Mouse (Mus musculus) mesoderm, embryonic 11.5 days (tissue): ENCODE data around the gene 4930402H24Rik.

Experiments
- DNase-seq: peaks from one replicate; pipeline ENCODE4 v3.0.0-alpha.2; 2012; ENCODE audit warnings: low read depth, low spot score

The 4930402H24Rik gene

GRCm38 (mm10) chr2:130905751-130906583 lies at the start of gene 4930402H24Rik, which contains the start of gene Atrn:
TSS of gene 4930402H24Rik (minus strand) at chr2:130906406.
TSS of gene Atrn (plus strand) at chr2:130906495.
- peak; percentile 92 for DNase-seq

DNA sequence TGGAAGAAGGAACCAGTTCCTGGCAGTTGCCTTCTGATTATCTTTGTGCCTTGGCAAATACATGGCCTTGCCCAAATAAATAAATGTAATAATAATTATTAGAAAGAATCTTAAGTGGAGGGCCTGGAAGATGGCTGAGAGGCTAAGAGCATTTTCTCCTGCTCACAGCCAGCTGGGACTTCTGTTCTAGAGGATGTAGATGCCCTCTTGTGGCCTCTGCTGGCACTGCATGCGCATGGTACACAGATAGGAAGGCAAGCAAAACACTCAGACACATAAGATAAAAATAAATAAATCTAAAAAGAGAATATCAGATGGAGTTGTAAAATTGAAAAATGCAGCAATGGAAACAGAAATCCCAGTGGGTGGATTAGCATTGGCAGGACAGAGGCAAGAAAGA lies 44.3 kb upstream of the 4930402H24Rik start:
- DNase-seq, result peak; percentile 83

DNA sequence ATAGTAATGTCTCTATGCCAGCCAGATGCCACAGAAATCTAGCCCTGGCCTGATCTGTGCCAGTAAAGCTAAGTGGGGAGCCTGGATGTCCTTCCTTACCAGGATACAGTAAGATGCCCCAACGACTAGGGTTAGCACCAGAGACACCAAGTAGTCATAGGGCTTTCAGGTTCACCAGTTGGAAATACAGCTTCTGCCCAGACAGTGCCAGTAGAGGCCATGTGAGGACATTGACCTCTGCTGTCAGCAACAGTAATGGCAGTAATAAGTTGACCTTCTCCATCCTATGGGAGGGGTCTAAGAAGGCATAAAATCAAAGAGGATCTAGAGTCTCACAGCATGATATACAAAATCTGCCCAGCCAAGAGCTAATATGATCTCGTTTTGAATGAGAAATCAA lies 43.6 kb upstream of the 4930402H24Rik start:
- DNase-seq, result no peak

- DNase-seq, result no peak
Observed at GRCm38 (mm10) chr2:130932865-130933264, 26.7 kb upstream of the 4930402H24Rik start.

DNA sequence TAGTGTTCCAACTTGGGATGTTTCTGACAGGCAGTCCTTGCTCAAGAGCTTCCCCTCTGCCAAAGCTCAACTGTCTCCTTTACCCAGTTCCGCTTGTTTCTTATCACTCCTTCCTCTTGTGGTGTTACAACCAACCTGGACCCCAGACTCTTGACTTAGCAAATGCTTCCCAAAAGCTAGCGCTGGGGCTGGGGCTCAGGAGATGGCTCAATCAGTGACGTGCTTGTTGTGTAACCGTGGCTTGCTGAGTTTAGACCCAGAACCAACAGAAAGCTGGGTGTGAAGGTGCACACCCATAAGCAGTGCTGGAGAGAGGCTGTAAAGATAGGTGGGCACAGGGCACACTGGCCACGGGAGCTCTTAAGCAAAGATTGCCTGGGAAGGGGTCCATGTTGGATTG lies 23.8 kb upstream of the 4930402H24Rik start:
- no peak for DNase-seq

- no peak for DNase-seq
Observed at GRCm38 (mm10) chr2:130928530-130928929, 22.3 kb upstream of the 4930402H24Rik start.

DNA sequence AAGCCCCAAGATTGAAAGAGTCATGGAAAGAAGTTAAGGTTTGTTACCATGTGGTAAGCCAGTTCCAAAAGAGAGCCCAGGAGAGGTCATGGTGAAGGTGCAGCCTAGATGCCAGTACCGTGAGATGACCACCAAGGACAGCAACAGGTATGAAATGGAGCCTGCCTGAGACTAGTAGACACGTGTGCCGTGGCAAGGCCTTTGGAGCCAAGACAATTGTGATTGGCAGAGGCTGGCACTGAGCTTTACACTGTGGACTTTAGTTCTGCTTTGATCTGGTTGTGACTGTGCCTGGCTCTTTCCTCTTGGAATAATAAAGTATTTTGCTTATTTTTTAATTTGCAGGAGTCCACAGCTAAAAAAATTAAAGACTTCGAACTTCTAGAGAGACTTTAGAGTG lies 21.8 kb upstream of the 4930402H24Rik start:
- no peak for DNase-seq

DNA sequence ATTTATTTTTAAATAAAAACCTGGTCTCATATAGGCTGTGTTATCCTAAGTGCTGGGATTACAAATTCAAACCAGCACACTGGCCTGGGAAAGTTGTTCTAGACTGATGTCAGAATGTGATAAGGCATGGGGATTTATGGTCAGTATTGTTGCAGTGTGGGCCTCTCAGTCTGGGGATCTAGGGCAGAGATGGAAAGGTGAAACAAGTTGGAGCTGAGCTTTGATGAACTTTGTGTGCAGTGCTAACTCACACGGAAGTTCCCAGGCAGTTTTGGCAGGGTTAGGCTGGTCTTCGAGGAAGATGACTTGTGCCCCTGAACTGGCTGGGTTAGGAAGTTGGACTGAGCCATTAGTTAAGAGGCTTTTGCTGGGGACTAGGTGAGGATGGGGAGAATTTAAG lies 18.7 kb upstream of the 4930402H24Rik start:
- DNase-seq, result no peak

DNA sequence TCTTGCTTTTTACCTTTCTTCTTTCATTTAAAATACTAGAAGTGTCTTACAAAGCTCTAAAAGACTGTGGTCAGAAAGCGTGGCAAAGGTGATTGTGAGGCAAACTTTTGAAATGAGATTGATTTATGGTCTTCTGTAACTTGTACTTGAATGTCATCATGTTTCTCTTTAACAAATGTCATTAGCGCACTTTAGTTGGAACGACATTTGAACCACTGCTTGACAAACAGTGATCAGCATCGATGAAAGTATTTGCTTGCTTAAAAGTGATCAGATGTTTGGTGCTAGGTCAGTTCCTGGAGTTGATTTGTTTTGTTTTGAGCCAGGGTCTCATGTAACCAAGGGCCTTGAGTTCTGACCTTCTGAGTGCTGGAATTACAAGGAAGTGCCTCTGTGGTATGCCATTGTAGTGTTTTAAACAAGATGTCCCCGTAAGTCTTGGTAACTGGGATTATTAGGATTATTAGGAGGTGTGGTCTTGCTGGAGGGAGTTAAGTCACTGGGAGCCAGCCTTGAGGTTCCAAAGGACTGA lies 12.9 kb upstream of the 4930402H24Rik start:
- DNase-seq, result no peak

- no peak for DNase-seq
Observed at GRCm38 (mm10) chr2:130917686-130918085, 11.5 kb upstream of the 4930402H24Rik start.

DNA sequence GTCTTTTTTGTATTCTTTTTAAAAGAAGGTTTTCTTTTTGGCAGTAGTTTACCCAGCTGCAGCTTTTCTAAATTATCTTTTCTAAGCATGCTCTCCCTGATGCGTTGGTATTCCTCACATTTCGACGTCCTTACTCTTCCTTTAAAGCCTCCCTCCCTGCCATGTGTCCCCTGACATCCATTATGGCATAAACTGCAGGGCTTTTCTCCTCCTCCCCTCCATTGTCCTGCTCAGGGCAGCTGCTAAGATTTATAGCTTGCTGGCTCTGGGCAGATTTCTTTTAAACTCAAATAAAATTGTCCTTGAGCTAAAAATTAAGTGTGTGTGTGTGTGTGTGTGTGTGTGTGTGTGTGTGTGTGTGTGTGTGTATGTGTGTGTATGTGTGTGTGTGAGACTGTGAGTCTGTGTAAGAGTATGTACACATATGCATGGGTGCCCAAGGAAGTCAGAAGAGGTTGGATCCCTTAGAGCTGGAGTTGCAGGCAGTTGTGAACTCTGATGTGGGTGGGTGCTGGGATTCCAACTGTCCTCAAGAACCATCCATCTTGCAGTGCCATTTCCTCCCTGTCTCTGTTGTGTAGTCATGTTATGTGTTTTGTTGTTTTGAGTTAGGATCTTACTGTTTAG lies 10.4 kb upstream of the 4930402H24Rik start:
- peak; percentile 60 for DNase-seq

GRCm38 (mm10) chr2:130914873-130915272 lies 8.7 kb upstream of the 4930402H24Rik start:
- peak; percentile 42 for DNase-seq

GRCm38 (mm10) chr2:130911691-130912090 lies 5.5 kb upstream of the 4930402H24Rik start:
- DNase-seq, result no peak

- DNase-seq, result no peak
Observed at GRCm38 (mm10) chr2:130906584-130907315, 544 bp upstream of the 4930402H24Rik start.

DNA sequence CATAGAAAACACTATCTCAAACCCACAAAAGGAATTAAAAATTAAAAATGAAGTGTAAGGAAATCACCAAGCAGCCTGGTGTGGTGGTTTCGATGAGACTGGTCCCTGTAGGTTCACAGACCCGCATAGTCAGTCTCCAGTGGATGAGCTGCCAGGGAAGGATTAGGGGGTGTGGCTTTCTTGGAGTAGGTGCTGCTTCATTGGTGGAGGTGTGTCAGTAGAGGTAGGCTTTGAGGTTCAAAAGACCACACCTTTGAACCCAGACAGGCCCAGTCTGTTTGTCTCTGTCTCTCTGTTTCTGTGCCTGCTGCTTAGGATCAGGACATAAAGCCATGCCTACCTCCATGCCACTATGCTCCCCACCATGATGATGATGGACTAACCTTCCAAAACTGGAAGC lies 7.4 kb downstream of the 4930402H24Rik start:
- DNase-seq, result no peak

DNA sequence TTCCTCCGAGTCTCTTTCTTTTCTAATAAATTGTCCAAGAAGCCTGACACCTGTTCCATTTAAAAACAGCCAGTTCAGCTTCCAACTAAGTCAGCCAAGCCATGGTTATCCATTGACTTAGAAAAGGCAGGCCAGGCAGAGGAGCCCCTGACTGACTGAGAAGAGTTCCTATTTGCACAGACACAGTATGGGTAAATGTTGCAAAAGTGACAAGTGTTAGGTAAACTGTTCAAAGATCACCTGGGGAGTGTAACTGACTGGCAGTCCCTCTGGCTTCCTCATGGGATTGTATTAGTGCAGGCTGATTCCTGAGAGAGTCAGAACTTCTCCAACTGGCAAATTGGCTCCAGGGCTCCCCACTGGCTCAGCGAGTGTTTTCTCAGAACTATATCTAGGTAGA lies 8.3 kb downstream of the 4930402H24Rik start:
- no peak for DNase-seq

- no peak for DNase-seq
Observed at GRCm38 (mm10) chr2:130896944-130897343, 9.3 kb downstream of the 4930402H24Rik start.

- no peak for DNase-seq
Observed at GRCm38 (mm10) chr2:130887456-130887855, 18.8 kb downstream of the 4930402H24Rik start.

DNA sequence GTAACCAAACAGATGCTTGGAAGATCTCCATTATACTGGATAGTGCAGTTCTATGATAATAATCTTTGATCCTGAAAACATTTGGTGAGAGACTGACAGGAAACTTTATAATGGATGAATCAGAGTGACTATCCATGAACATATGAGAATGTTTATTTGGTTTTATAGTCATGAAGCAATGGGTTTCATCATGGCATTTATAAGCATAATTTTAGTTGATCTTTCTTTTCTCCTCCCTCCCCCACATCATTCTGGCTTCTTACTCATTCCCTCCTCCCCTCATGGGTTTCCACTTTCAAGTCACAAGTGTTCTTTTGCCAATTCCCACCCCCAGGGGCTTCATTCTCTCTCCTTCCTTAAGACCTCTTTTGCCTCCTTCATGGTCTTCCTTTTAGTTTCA lies 19.2 kb downstream of the 4930402H24Rik start:
- no peak for DNase-seq

DNA sequence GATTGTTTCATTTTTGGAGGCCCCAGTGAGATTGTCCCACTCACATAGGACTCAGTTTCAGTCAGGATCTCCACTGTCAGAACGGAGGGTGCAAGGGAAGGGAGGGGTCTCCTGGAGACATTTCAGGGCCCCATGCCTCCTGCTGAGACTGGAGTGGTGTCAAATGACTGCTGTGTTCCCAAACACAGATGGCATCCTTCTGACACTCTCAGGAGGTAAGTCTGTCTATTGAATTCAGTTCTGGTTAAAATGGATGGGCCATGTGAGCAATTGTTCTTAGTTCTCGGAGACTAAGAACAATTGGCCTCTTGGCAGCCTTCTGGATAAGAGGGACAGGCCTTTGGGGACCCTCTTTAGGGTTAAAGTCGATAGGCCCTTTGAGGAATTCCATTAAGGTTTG lies 28.8 kb downstream of the 4930402H24Rik start:
- no peak for DNase-seq

DNA sequence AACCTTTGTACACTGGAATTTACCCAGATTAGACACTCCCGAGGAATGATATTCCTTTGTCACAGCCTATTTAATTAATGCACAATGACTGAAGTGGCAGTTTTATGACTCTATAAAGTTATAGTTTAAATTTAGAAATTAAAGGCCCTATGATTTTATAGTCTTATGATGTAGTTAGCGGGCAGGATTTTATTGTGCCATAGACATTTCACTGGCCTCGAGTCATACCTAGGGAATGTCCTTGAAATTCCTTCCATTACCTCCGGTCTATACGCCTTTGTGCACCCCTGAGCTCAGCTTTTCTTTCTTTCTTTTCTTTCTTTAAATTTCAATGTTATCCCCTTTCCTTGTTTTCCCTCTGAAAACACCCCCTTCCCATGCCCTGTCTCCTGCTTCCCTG lies 35.3 kb downstream of the 4930402H24Rik start:
- no peak for DNase-seq

- DNase-seq, result no peak
Observed at GRCm38 (mm10) chr2:130862091-130862490, 44.1 kb downstream of the 4930402H24Rik start.
